Mouse (Mus musculus): ENCODE results near the gene Lcn6.
"Not testable (repeated sequence)": the region's sequence is repeated elsewhere in the genome, so short reads cannot be mapped to it uniquely, and the experiment has no call there.

Gene Lcn6

DNA sequence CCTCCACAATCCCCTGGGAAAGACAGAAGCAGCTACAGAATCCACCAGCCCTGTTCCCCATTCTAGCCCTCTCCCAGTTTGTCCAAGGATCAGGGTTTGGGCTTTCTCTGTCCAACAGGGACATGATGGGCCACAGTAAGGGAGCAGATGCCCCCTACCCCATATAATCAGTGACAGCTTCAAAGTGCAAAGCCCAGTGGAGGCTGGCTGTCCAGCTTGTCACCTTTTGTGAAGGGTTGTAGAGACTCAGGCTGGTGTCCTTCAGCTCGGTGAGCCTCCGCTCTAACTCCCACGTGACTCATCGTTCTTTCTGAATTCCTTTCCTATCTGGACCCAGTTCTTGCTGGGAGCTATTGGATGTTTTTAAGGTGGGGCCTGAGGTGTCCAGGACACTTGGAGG, 27.1 kb downstream of the Lcn6 start:
- no peak for DNase-seq (ENCODE audit: low spot score)

DNA sequence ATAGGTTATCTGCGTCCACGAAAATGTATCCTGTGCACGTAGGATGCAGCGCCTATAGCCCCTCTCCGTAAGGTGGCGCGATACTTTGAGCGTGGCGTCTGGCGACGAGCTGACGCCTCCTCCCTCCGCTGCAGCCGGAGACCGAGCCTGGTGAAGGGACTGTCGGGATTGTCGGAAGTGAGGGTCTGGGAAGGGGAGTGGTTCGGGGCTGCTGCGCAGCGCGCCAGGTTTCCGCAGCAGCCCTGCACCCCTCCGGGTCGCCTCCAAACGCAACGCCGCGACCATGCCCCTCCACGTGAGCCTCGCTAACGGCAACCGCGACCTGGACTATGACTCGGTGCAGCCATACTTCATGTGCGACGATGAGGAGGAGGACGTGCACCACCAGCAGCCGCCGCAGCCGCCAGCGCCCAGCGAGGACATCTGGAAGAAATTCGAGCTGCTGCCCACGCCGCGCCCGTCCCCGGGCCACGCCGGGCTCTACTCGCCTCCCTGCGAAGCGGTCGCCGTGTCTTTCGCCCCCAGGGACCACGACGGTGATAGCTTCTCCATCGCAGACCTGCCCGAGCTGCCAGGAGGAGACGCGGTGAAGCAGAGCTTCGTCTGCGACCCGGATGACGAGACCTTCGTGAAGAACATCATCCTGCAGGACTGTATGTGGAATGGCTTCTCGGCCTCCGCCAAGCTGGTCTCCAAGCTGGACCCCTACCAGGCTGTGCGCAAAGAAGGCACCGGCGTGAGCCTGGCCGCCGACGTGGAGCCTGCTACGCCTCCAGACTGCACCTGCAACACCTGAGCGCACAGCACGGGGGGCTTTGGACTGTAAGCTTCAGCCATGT, 30.3 kb downstream of the Lcn6 start, which contains the start of gene Bmyc:
Gene Bmyc, plus strand, starts transcription at position 97 of the 839 bp plus-strand sequence.
- peak; percentile 65 for DNase-seq (ENCODE audit: low spot score)

DNA sequence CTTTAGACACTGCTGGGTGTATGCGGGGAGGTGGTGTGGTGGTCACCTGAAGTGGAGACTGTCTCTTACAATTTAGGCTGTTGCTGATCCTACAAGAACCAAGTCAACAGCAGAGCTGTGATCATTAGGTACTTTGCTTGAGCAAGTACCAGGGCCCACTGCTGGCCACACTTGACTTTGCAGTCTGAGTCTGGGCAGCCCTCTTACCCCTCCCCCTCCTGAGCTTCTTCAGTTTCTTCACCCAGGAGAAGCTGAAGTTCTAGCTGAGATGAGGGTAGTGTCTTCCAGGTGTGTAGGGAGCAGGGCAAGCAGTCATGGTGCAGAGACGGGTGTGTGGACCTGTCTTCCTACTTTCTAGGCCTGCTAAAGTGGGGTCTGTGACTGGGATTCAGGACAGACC, 31.5 kb downstream of the Lcn6 start:
- DNase-seq (ENCODE audit: low spot score): peak; percentile 16

DNA sequence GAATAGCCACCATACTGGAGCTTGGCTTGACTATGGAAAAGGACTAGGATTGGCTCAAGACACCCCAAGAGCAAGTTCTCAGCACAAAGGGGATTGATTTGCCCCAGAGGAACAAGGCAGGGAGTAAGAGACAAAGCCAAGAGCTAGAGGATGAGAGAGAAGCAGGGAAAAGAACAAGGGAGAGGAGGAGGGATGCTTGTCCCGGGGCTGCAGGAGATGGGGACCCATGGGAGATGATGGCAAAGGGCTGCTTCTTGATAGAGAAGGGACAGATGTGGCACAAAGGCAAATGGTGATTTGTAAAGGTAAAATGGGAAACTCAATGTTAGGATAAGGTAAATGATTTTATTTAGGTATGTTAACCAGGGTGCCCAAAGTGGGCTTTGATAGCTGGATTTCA, 32.5 kb downstream of the Lcn6 start:
- not testable (repeated sequence) for DNase-seq (ENCODE audit: low spot score)

DNA sequence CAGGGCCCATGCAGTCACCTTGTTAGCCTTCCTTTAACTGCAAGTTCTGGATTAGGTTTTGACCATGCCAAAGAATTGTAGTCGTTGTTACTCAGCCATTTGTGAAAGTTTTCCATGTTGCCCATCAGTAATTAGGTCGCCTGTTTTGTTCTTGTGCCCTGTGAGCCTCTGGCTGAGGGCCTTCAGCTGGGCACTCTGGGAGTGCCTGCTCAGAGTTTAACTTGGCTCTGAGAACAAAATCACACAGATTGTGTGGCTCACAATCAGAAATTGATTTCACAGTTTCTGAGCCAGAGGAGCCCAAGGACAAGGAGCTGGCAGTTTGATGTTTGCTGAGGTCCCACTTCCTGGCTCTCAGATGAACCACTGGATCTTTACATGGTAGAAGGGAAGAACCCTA, 33.2 kb downstream of the Lcn6 start:
- not testable (repeated sequence) for DNase-seq (ENCODE audit: low spot score)

DNA sequence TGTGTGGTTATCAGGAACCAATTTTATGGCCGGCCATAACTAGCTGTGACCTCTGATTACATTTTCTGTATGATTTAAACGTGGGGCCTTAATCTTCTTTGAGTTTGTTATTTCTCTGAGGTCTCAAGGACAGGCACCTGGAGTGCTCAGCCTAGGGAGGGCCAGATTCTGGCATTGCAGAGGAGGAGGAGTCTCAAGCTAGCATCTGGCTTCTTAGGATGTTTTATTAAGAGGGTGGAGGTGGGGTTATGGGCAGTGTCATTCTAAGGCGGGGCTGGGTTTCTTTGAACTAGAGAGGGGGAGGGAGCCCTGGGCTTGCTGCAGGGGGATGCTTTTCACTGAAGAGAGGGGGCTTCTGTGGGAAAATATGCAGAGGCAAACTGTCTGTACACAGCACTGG, 35.1 kb downstream of the Lcn6 start:
- DNase-seq (ENCODE audit: low spot score): not testable (repeated sequence)

DNA sequence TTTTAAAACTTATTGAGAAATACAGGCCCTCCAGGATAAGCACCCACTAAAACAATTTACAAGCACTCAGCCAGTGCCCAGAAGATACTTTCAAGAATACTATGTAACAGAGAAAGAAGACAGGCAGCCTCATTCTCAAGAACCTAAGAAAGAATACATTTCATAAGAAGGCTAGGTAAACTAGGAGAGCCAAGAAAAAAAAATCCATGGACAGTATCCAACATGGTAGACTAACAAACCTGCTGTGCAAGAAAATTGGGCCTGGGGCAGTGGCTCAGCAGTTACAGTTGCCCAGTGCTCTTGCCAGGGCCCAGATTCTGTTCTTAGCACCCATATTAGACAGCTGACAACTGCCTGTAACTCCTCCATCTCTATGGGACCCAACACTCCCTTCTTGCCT, 40.6 kb downstream of the Lcn6 start:
- no peak for DNase-seq (ENCODE audit: low spot score)
